Mouse (Mus musculus) midbrain, embryonic 14.5 days (tissue): Measurements from ENCODE around the gene Necab3. TPM values are rescaled to one million over a fixed set of nuclear protein-coding genes. Genes with fewer than 3 reads are reported as not detected.

Experiments
- ATAC-seq: fragments of 200-750 bp; cut with Nextera tagmentation; 2 replicates; pipeline ENCODE4 v1.8.0; 2017; ENCODE audit warnings: moderate number of reproducible peaks, moderate library complexity; ENCODE audit not compliant: low FRiP score, low TSS enrichment
- DNase-seq: peaks from one replicate; pipeline ENCODE4 v3.0.0-alpha.2; 2015
- H3K27ac ChIP-seq: fragments of 300-500 bp; sonication (generic); replicated peaks from 2 replicates; pipeline ENCODE4 v1.5.1; 2014; ENCODE audit warnings: mild to moderate bottlenecking, low read depth, low read length, moderate library complexity
- H3K27me3 ChIP-seq: fragments of 300-500 bp; sonication (generic); 2 replicates; pipeline ENCODE4 v1.6.1; 2014; ENCODE audit warnings: low read length, control low read depth, mixed read lengths; ENCODE audit not compliant: control insufficient read depth, insufficient read depth
- H3K36me3 ChIP-seq: fragments of 300-500 bp; sonication (generic); 2 replicates; pipeline ENCODE4 v1.6.1; 2014; ENCODE audit warnings: low read length, control low read depth; ENCODE audit not compliant: control insufficient read depth, insufficient read depth
- H3K4me1 ChIP-seq: fragments of 300-500 bp; sonication (generic); 2 replicates; pipeline ENCODE4 v1.6.1; 2014; ENCODE audit warnings: mild to moderate bottlenecking, antibody characterized with exemption, low read length, control low read depth; ENCODE audit not compliant: control insufficient read depth, insufficient read depth
- H3K4me2 ChIP-seq: fragments of 300-500 bp; sonication (generic); 2 replicates; pipeline ENCODE4 v1.6.1; 2014; ENCODE audit warnings: mild to moderate bottlenecking, low read length, moderate library complexity
- H3K4me3 ChIP-seq: fragments of 300-500 bp; sonication (generic); replicated peaks from 2 replicates; pipeline ENCODE4 v1.5.1; 2014; ENCODE audit warnings: low read depth, low read length
- H3K9ac ChIP-seq: fragments of 300-500 bp; sonication (generic); replicated peaks from 2 replicates; pipeline ENCODE4 v1.6.1; 2014; ENCODE audit warnings: mild to moderate bottlenecking, low read length, moderate library complexity
- H3K9me3 ChIP-seq: fragments of 300-500 bp; sonication (generic); 2 replicates; pipeline ENCODE4 v1.6.1; 2016; ENCODE audit warnings: low read length, control low read depth, mixed read lengths; ENCODE audit not compliant: control insufficient read depth
- WGBS: fragments of 180-500 bp; shearing (Covaris S2); extraction: QIAGEN DNeasy Blood & Tissue Kit; methylation state at CpG from one replicate; pipeline ENCODE4 v1.1.7; 2014; 5-methylcytosine and 5-hydroxymethylcytosine counted together
- polyA plus RNA-seq: library from polyadenylated mRNA; unstranded; fragments of >200 nt; fragmentation: Nextera tagmentation; extraction: Ambion mirVana; gene quantifications from 2 replicates; pipeline ENCODE4 v1.2.1, GENCODE M21; 2014

Gene Necab3
- polyA plus RNA-seq, 1 experiment from 2014 or later: 15.1 TPM

DNA sequence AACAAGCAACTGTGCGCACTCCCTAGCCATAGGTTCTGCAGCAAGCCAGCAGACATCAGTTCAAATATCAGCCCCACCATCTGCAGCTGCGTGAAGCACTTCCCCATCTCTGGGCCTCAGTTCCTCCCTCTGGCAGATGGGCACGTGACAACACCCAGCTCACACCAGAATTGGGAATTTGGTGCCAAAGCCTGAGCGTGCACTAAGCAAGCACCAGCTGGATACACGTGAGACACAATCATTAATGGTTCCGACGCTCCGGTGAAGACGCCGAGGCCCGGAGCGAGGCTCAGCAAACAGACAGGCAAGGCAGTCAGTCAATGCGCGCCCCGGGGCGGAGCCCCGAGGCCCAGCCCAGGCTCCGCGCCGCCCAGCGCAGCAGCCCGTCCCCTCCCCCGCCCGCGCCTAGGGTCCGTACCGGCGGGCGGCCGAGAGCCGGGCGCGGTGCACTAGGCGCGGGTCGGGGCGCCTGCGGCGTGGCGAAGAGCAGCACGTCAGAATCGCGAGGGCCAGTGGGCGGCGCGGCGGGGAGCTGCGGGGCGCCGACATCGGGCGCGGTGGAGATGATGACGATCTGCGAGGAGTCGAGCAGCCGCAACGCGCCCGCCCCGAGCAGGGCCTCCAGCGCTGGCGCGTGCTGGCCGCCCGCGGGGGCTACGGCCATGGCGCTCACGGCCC lies 10.5 kb upstream of the Necab3 start:
- WGBS: under 1% methylated on average over 65 of the region's 70 CpGs
- H3K4me3 ChIP-seq: peak overlapping the region; percentile 64
- ATAC-seq: peak; percentile 58

DNA sequence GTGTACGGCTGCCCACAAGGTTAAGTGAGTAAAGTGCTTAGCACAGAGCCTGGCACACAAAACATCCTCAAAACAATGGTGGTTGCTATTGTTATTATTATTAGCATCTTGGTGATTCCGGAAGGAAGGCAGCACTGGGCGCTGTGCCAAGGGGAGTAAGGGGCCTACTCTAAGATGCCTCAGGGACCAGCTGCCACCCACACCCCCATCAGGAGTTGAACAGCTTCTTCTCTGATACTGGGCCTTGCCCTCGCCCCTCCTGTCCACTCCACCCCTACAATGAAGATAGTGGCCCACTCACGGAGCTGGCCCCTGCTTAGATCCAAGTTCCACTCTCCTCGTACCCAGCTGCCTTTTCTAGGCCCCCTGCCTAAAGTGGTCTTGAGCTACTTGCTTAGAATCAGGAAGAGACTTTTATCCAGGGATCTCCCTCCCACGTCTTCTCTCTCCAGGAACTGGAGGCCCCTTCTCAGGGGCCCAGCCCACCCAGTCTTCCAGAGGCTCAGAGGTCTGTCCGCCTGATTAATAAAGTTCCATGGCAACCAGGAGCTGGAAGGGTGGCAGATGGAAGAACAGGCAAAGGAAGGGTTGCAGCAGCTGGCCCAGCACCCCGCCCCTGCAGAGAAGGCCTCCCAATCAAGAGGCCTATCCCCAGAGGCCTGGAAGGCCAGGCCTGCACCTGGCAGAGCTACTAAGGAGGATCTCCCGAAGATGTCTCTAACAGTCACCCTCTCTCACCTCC lies 9.8 kb upstream of the Necab3 start:
- peak; percentile 31; the same call in 1 of the 2 replicates for ATAC-seq
- DNase-seq: peak; percentile 73
- H3K4me1 ChIP-seq: peaks cover 7% of the 10 kb centered on the region; the same call in 1 of the 2 replicates
- H3K4me3 ChIP-seq: peak overlapping the region; percentile 64
- WGBS: 4% methylated on average over 10 of the region's 10 CpGs
- H3K36me3 ChIP-seq: no peaks in the 10 kb centered on the region
- peak overlapping the region; percentile 95 for H3K4me2 ChIP-seq
- no peaks in the 10 kb centered on the region for H3K9me3 ChIP-seq
- peak overlapping the region; percentile 74 for H3K27ac ChIP-seq
- H3K9ac ChIP-seq: peak overlapping the region; percentile 48; the same call in 1 of the 2 replicates
- H3K27me3 ChIP-seq: no peaks in the 10 kb centered on the region

More for the DNA sequence above, 10.5 kb upstream of the Necab3 start:
- Histone ChIP-seq H3K4me2 (peak overlapping the region; percentile 95), H3K36me3 (no peaks in the 10 kb centered on the region), H3K4me1 (peaks cover 7% of the 10 kb centered on the region; the same call in 1 of the 2 replicates), H3K9me3 (no peaks in the 10 kb centered on the region), H3K27me3 (no peaks in the 10 kb centered on the region), H3K9ac (peak overlapping the region; percentile 48), H3K27ac (peak overlapping the region; percentile 74)
- DNase-seq: peak; percentile 65

DNA sequence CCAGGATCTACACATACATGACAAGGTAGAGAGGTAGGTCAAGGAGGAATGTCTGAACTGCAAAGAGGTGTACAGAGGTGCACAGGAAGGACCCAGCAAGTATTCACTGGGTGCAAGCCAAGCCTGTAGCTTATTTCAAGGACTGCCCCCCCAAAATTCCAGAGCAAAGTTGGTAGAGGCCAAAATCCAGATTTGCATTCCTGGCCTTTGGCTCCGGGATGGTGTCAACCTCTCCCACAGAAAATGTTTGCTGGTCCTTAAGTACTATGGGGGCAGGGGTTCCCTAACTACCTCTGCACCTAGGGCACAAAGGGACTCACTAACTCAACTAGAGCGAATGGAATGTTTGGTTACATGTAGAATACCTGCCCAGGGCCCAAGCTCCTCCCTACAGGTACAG lies 9.1 kb upstream of the Necab3 start:
- Histone ChIP-seq H3K27me3 (no peaks in the 10 kb centered on the region), H3K4me1 (peaks cover 7% of the 10 kb centered on the region; the same call in 1 of the 2 replicates), H3K4me2 (peak overlapping the region; percentile 95), H3K4me3 (peak overlapping the region; percentile 64), H3K27ac (peak overlapping the region; percentile 74), H3K9ac (0 out of 2 replicates have a peak overlapping the region, but pooled peaks have one; percentile 3), H3K36me3 (no peaks in the 10 kb centered on the region), H3K9me3 (no peaks in the 10 kb centered on the region)
- 63% methylated on average over 2 of the region's 2 CpGs for WGBS
- DNase-seq (no peak), ATAC-seq (no peak)

DNA sequence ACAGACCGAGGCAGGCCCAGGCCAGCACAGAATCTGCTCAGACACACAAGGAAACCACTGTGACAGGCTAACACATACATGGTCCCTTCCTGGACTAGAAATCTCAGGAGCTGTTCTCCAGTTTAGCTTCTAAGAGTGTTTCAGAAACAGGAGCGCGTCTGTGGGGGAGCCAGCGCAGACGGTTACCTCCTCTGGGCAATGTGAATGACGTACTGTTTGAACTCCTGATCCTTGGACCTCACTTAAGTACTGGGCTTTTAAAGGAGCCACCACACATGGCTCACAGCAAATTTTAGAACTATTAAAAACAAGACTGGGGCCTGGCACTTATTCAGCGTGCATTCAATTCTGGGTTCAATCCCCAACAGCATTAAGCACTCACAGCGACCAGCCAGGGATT lies 8.0 kb upstream of the Necab3 start:
- no peaks in the 10 kb centered on the region for H3K36me3 ChIP-seq
- no peak for DNase-seq
- no peak overlapping the region for H3K4me3 ChIP-seq
- H3K4me1 ChIP-seq: peaks cover 7% of the 10 kb centered on the region; the same call in 1 of the 2 replicates
- no peaks in the 10 kb centered on the region for H3K27me3 ChIP-seq
- ATAC-seq: no peak
- no peak overlapping the region for H3K4me2 ChIP-seq
- no peaks in the 10 kb centered on the region for H3K9me3 ChIP-seq
- 46% methylated on average over 8 of the region's 8 CpGs for WGBS
- H3K27ac ChIP-seq: no peak overlapping the region
- no peak overlapping the region for H3K9ac ChIP-seq

DNA sequence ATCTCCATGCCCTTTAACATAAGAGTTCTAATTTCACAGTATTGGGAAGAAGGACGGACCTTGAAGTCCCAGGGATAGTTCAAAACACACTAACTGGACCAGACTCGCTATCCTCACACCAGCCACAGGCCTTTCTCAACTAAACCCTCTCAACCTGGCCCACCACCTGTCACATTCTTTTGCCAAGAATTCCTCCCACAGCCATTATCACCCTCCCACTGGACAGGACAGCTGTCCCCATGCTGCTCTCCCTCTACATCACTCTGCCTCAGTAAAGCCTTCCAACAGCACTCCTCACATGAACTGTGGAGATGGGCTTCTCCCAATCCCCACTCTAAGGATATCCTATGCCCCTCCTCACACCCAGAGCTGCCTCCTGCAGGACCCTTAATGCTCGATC lies 6.9 kb upstream of the Necab3 start:
- H3K36me3 ChIP-seq: no peaks in the 10 kb centered on the region
- ATAC-seq: no peak
- 63% methylated on average over 3 of the region's 3 CpGs for WGBS
- H3K4me2 ChIP-seq: no peak overlapping the region
- H3K27ac ChIP-seq: 0 out of 2 replicates have a peak overlapping the region, but pooled peaks have one; percentile 8
- H3K4me3 ChIP-seq: no peak overlapping the region
- no peak overlapping the region; the same call in 1 of the 2 replicates for H3K9ac ChIP-seq
- H3K9me3 ChIP-seq: no peaks in the 10 kb centered on the region
- H3K4me1 ChIP-seq: peaks cover 7% of the 10 kb centered on the region; the same call in 1 of the 2 replicates
- no peaks in the 10 kb centered on the region for H3K27me3 ChIP-seq
- no peak for DNase-seq

DNA sequence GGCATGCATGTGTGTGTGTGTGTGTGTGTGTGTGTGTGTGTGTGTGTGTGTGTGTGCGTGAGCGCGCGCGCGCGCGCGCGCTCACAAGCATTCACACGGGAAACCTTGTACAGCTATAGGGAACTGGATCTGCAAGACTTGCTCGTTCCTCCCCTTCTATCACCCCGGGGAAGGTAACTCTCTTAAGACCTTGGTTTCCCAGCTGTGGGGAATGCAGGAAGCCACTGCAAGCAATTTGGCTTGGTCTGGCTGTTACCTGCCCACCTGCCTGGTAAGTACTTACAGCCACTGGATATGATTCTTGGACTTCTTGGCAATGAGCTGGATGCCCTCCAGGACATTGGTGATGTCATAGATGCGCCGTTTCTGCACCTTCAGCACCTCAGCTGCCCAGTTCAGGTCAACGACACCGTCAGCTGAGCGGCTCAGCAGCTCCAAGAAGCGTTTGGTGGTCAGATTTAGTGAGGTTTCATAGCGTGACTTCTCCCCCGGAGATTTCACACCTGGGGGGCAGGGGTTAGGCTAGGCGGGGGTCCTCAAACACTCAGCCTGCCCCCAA lies 5.0 kb upstream of the Necab3 start:
- H3K4me2 ChIP-seq: no peak overlapping the region
- no peaks in the 10 kb centered on the region for H3K27me3 ChIP-seq
- DNase-seq: no peak
- no peaks in the 10 kb centered on the region for H3K36me3 ChIP-seq
- H3K9me3 ChIP-seq: no peaks in the 10 kb centered on the region
- H3K27ac ChIP-seq: no peak overlapping the region
- H3K9ac ChIP-seq: no peak overlapping the region
- ATAC-seq: no peak
- no peak overlapping the region for H3K4me3 ChIP-seq
- WGBS: 95% methylated on average over 22 of the region's 22 CpGs
- peaks cover 13% of the 10 kb centered on the region for H3K4me1 ChIP-seq

DNA sequence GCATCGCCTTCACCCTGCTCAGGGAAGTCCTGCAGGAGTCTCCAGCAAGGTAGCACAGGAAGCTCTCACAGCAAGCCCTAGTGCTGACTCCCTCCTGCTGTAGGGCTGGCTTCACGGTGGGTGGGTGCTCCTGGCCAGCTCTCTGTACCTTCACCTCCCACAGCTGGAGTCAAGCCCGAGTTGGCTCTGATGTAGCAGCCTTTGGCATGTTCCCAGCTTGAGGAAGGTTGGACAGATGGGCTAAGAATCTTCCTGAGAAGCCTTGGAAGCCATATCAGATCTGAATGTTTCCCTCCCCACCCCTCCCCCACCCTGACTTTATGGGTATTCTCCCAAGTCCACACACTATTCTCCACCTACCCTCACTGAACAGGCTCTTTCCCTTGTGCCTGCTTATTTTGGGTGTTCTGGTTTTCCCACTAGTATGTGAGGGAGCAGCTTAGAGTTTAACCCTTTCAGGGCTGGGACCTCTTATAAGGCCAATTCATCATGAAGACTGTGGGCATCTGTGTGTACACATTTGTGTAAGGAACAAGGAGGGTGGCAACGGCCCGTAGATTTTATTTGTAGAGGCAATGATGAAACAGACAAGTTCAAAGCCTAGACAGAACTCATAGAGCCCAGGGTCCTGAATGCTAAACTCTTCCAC lies 1.4 kb downstream of the Necab3 start:
- ATAC-seq (no peak), DNase-seq (peak; percentile 44)
- Histone ChIP-seq H3K4me1 (peaks cover 20% of the 10 kb centered on the region), H3K27me3 (no peaks in the 10 kb centered on the region; the same call in 1 of the 2 replicates), H3K4me2 (peak overlapping the region; percentile 74), H3K36me3 (no peaks in the 10 kb centered on the region), H3K4me3 (no peak overlapping the region), H3K27ac (peak overlapping the region; percentile 20; the same call in 1 of the 2 replicates), H3K9ac (no peak overlapping the region), H3K9me3 (no peaks in the 10 kb centered on the region)
- 48% methylated on average over 5 of the region's 5 CpGs for WGBS

DNA sequence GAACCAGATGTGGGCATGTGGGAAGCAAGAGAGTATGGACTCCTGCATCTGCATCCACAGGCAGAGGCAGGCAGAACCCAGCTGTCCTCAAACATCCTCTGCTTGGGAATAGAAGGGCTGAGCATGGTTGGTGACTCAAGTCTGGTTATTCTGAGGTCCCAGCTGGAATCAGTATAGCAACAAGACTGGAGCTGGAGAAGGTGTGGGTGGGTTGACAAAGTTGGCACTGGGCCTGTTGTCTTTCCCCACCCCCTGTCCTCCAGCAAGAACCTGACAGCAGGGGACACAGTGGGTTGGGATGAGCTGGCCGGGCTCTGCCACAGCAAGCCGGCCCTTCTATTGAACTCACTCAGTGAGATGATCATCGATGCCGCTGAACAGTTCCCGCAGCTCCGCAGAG lies 3.5 kb downstream of the Necab3 start:
- no peak for DNase-seq
- ATAC-seq: no peak
- peaks cover 7% of the 10 kb centered on the region; the same call in 1 of the 2 replicates for H3K27me3 ChIP-seq

More for the DNA sequence above, 3.5 kb downstream of the Necab3 start:
- Histone ChIP-seq H3K27ac (no peak overlapping the region), H3K36me3 (no peaks in the 10 kb centered on the region), H3K4me1 (peaks cover 27% of the 10 kb centered on the region), H3K9me3 (no peaks in the 10 kb centered on the region), H3K4me3 (no peak overlapping the region), H3K9ac (no peak overlapping the region), H3K4me2 (no peak overlapping the region)
- 79% methylated on average over 6 of the region's 6 CpGs for WGBS
